8 mouse cellular contexts compared by ENCODE assay signal in the genomic region with DNA sequence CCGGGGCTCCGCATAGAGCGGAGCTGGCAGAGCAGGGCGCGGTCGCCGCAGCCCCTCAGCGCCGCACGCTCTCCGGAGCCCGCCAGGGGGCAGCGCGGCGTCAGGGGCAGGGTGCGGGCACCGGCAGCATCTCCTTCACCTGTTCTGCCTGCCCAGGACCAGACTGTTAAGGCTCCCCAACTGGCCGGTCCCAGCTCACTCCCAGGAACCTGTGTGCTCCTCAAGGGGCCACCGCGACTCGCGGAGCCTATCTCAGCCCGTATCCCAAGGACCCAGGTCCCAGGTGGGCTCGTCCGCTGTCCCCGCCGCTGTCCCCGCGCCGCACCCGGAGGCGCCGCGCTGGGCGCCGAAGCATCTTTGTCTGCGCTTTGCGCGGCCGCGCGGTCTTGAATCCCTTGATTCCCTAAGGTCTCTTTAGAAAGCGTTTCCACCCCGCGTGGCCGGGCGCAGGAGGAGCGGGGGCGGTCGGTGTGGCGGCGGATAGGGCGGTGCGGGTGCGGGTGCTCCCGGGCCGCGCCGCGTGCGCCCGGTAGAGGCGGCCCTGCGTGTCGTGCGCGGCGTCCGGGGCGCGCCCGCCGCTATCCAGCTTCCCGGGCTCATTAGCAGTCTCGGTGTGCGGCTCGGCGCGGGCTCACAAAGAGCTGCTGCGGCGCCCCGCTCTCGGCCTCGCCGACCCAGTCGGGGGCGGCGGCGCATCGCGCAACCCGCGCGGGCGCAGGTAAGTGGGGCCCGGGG. TPM values are rescaled to one million over a fixed set of nuclear protein-coding genes. Genes with fewer than 3 reads are reported as not detected.
A peak's percentile ranks its signal among the peaks of the same experiment; 100 is the strongest.
DNase-seq lines count a peak whose midpoint lies in the region; ATAC-seq and TF ChIP-seq lines count a peak whose summit lies in the region.

A gene (plus strand): TSS at position 171 of the 735 bp plus-strand sequence.

- H3K4me1 ChIP-seq in heart, adult 2 months (ENCODE audit: control insufficient read depth, insufficient read depth, low read length), result no peaks in the 10 kb centered on the region
- no peaks in the 10 kb centered on the region; the same call in 1 of the 2 replicates for H3K4me1 ChIP-seq in embryonic facial prominence, embryonic 14.5 days (ENCODE audit: control insufficient read depth, insufficient read depth, low read length)
- peaks cover 43% of the 10 kb centered on the region for H3K4me1 ChIP-seq in hindbrain, embryonic 15.5 days (replicated peaks)
- no peaks in the 10 kb centered on the region for H3K4me1 ChIP-seq in limb, embryonic 11.5 days (ENCODE audit: control insufficient read depth, insufficient read depth, low read length)
- H3K4me1 ChIP-seq in neural tube, embryonic 14.5 days (ENCODE audit: control insufficient read depth, insufficient read depth, low read length), result peaks cover 32% of the 10 kb centered on the region

- H3K4me2 ChIP-seq in embryonic facial prominence, embryonic 14.5 days (ENCODE audit: low read depth, low read length), result peak within 1 kb of the TSS; percentile 93
- H3K4me2 ChIP-seq in hindbrain, embryonic 15.5 days, result peak within 1 kb of the TSS; percentile 59
- H3K4me2 ChIP-seq in limb, embryonic 11.5 days (ENCODE audit: low read depth, severe bottlenecking), result peak within 1 kb of the TSS; percentile 99
- H3K4me2 ChIP-seq in neural tube, embryonic 14.5 days (ENCODE audit: low read depth, low read length), result peak within 1 kb of the TSS; percentile 66

- H3K27ac ChIP-seq in heart, adult 2 months, result no peak within 1 kb of the TSS
- H3K27ac ChIP-seq in embryonic facial prominence, embryonic 14.5 days (replicated peaks; ENCODE audit: low read depth, low read length), result no peak within 1 kb of the TSS
- H3K27ac ChIP-seq in hindbrain, embryonic 15.5 days (replicated peaks), result peak within 1 kb of the TSS; percentile 95
- no peak within 1 kb of the TSS for H3K27ac ChIP-seq in limb, embryonic 11.5 days (replicated peaks; ENCODE audit: low read depth, low read length)
- peak within 1 kb of the TSS; percentile 95 for H3K27ac ChIP-seq in neural tube, embryonic 14.5 days (ENCODE audit: low read depth, low read length)

- WGBS in heart, adult 2 months, result 3% methylated on average over 77 of the region's 96 CpGs
- under 1% methylated on average over 25 of the region's 96 CpGs for WGBS in embryonic facial prominence, embryonic 14.5 days
- WGBS in hindbrain, embryonic 15.5 days, result under 1% methylated on average over 78 of the region's 96 CpGs
- WGBS in limb, embryonic 11.5 days, result under 1% methylated on average over 88 of the region's 96 CpGs
- under 1% methylated on average over 92 of the region's 96 CpGs for WGBS in neural tube, embryonic 14.5 days

- no peak for TF ChIP-seq EP300 in heart, adult 2 months (IDR thresholded peaks at IDR 0.05; ENCODE audit: insufficient read depth, low read depth, low read length)

- H3K27me3 ChIP-seq in heart, adult 2 months (ENCODE audit: control insufficient read depth, insufficient read depth, low read length), result peaks cover 3% of the 10 kb centered on the region; the same call in 1 of the 2 replicates
- peaks cover 34% of the 10 kb centered on the region for H3K27me3 ChIP-seq in embryonic facial prominence, embryonic 14.5 days (replicated peaks; ENCODE audit: control insufficient read depth, insufficient read depth, low read length)
- H3K27me3 ChIP-seq in hindbrain, embryonic 15.5 days, result no peaks in the 10 kb centered on the region
- H3K27me3 ChIP-seq in limb, embryonic 11.5 days (ENCODE audit: control insufficient read depth, insufficient read depth, low read length), result peaks cover 33% of the 10 kb centered on the region
- no peaks in the 10 kb centered on the region for H3K27me3 ChIP-seq in neural tube, embryonic 14.5 days (ENCODE audit: control insufficient read depth, insufficient read depth, low read length)

- TF ChIP-seq CTCF in heart, adult 2 months (IDR thresholded peaks at IDR 0.05), result peak; percentile 46

- H3K9ac ChIP-seq in heart, adult 2 months (ENCODE audit: low read depth, low read length), result no peak within 1 kb of the TSS
- peak within 1 kb of the TSS; percentile 71 for H3K9ac ChIP-seq in embryonic facial prominence, embryonic 14.5 days (ENCODE audit: low read depth, low read length)
- peak within 1 kb of the TSS; percentile 98 for H3K9ac ChIP-seq in hindbrain, embryonic 15.5 days
- H3K9ac ChIP-seq in limb, embryonic 11.5 days (ENCODE audit: low read length), result peak within 1 kb of the TSS; percentile 67
- H3K9ac ChIP-seq in neural tube, embryonic 14.5 days (replicated peaks; ENCODE audit: low read depth, low read length), result peak within 1 kb of the TSS; percentile 99

- H3K79me2 ChIP-seq in heart, adult 2 months (replicated peaks; ENCODE audit: control insufficient read depth, insufficient read depth, low read length), result no peaks in the 10 kb centered on the region

- ATAC-seq in embryonic facial prominence, embryonic 14.5 days (ENCODE audit: low read depth), result peak; percentile 90
- ATAC-seq in hindbrain, embryonic 15.5 days (ENCODE audit: low FRiP score, low read depth), result peak; percentile 84
- peak; percentile 67; the same call in 1 of the 2 replicates for ATAC-seq in limb, embryonic 11.5 days (ENCODE audit: insufficient number of reproducible peaks, low FRiP score, low TSS enrichment, low read depth)
- ATAC-seq in neural tube, embryonic 14.5 days (ENCODE audit: low read depth), result peak; percentile 91

- TF ChIP-seq POLR2A in heart, adult 2 months (IDR thresholded peaks at IDR 0.05; ENCODE audit: insufficient read depth, low read depth, low read length), result no peak

- no peaks in the 10 kb centered on the region for H3K9me3 ChIP-seq in embryonic facial prominence, embryonic 14.5 days (ENCODE audit: control insufficient read depth, low read length)
- no peaks in the 10 kb centered on the region for H3K9me3 ChIP-seq in hindbrain, embryonic 15.5 days
- H3K9me3 ChIP-seq in limb, embryonic 11.5 days (ENCODE audit: control insufficient read depth, low read length), result no peaks in the 10 kb centered on the region
- H3K9me3 ChIP-seq in neural tube, embryonic 14.5 days (ENCODE audit: control insufficient read depth, low read length), result no peaks in the 10 kb centered on the region

- intact Hi-C loops in heart, adult 2 months (cut with DNase I), result loop anchor here (10.0 kb wide), 1 partner anchor 243 kb away; no protein-coding TSS in a partner anchor
- intact Hi-C loops in heart, postnatal 25 days (cut with DNase I), result no loop called here

- peak in 1 of 2 experiments; percentile 34 for DNase-seq in heart, adult 2 months
- DNase-seq in heart, postnatal 25 days (ENCODE audit: low spot score), result no peak
- DNase-seq in adrenal gland, postnatal 14 days, result peak; percentile 47
- peak; percentile 45 for DNase-seq in embryonic facial prominence, embryonic 14.5 days (ENCODE audit: low spot score)
- DNase-seq in limb, embryonic 11.5 days (ENCODE audit: low spot score), result peak; percentile 72
- DNase-seq in urinary bladder, adult 18-20 months (ENCODE audit: low spot score in 2 of 2), result no peak

- no peaks in the 10 kb centered on the region for H3K36me3 ChIP-seq in heart, adult 2 months (ENCODE audit: control insufficient read depth, insufficient read depth, low read length)
- no peaks in the 10 kb centered on the region for H3K36me3 ChIP-seq in embryonic facial prominence, embryonic 14.5 days (ENCODE audit: control insufficient read depth, insufficient read depth, low read length)
- no peaks in the 10 kb centered on the region for H3K36me3 ChIP-seq in hindbrain, embryonic 15.5 days
- H3K36me3 ChIP-seq in limb, embryonic 11.5 days (ENCODE audit: control insufficient read depth, insufficient read depth, low read length), result no peaks in the 10 kb centered on the region
- no peaks in the 10 kb centered on the region for H3K36me3 ChIP-seq in neural tube, embryonic 14.5 days (ENCODE audit: control insufficient read depth, insufficient read depth, low read length)

- H3K4me3 ChIP-seq in heart, adult 2 months, result no peak within 1 kb of the TSS
- H3K4me3 ChIP-seq in embryonic facial prominence, embryonic 14.5 days (ENCODE audit: low read depth, low read length), result peak within 1 kb of the TSS; percentile 59
- peak within 1 kb of the TSS; percentile 91 for H3K4me3 ChIP-seq in hindbrain, embryonic 15.5 days
- H3K4me3 ChIP-seq in limb, embryonic 11.5 days (ENCODE audit: low read depth, low read length), result peak within 1 kb of the TSS; percentile 58
- peak within 1 kb of the TSS; percentile 88 for H3K4me3 ChIP-seq in neural tube, embryonic 14.5 days (ENCODE audit: low read depth, low read length)

RNA-seq across cellular contexts. Expression of the gene that starts here (rescaled TPM):
- total RNA-seq in heart, adult 2 months (2021), result 1 to 10 TPM in 1 of 2 experiments, under 1 TPM in 1; 0.68 to 1.2 TPM
- 0.90 and 1.0 TPM in 2 replicates for polyA plus RNA-seq in heart, adult 2 months (2012; rRNA removed)
- total RNA-seq in heart, postnatal 25 days (2021), result under 1 TPM; 0.44 to 0.87 TPM
- total RNA-seq in adrenal gland, postnatal 14 days (2021), result 1.1 and 1.5 TPM in 2 replicates
- polyA plus RNA-seq in embryonic facial prominence, embryonic 14.5 days (2014; fragmentation: Nextera tagmentation; extraction: Ambion mirVana), result 9.0 and 9.2 TPM in 2 replicates
- 158 and 175 TPM in 2 replicates for polyA plus RNA-seq in hindbrain, embryonic 15.5 days (2015; fragmentation: Nextera tagmentation; extraction: Ambion mirVana)
- 6.1 and 6.3 TPM in 2 replicates for polyA plus RNA-seq in limb, embryonic 11.5 days (2014; fragmentation: Nextera tagmentation; extraction: Ambion mirVana)
- 166 and 171 TPM in 2 replicates for polyA plus RNA-seq in neural tube, embryonic 14.5 days (2014; fragmentation: Nextera tagmentation; extraction: Ambion mirVana)

Comparison
In these comparisons a context has a peak if more than half of its experiments do, and no peak if none do; other contexts are left out.
1. RNA of the gene that starts here (polyA plus RNA-seq): 158 to 175 TPM in hindbrain, embryonic 15.5 days and 166 to 171 TPM in neural tube, embryonic 14.5 days; 9.0 to 9.2 TPM in embryonic facial prominence, embryonic 14.5 days, 6.1 to 6.3 TPM in limb, embryonic 11.5 days and 0.90 to 1.0 TPM in heart, adult 2 months; every median in the first group is over 10 times any median in the second.
2. DNase-seq: peak in adrenal gland, postnatal 14 days (single experiment), embryonic facial prominence, embryonic 14.5 days (single experiment) and limb, embryonic 11.5 days (single experiment); none in heart, postnatal 25 days (single experiment) and urinary bladder, adult 18-20 months (0 of 2).
3. H3K27ac ChIP-seq: peak in hindbrain, embryonic 15.5 days (single experiment) and neural tube, embryonic 14.5 days (single experiment); none in heart, adult 2 months (single experiment), embryonic facial prominence, embryonic 14.5 days (single experiment) and limb, embryonic 11.5 days (single experiment).
4. Peak in every context shown above with its lines, with median percentiles within 50 percentile points of each other: ATAC-seq and H3K4me2 ChIP-seq.